Mouse (Mus musculus): Measurements from ENCODE around the gene Mre11a. TPM values are rescaled to one million over a fixed set of nuclear protein-coding genes. Genes with fewer than 3 reads are reported as not detected.

Mre11a gene
- polyA plus RNA-seq, 1 experiment: 3.8 TPM

DNA sequence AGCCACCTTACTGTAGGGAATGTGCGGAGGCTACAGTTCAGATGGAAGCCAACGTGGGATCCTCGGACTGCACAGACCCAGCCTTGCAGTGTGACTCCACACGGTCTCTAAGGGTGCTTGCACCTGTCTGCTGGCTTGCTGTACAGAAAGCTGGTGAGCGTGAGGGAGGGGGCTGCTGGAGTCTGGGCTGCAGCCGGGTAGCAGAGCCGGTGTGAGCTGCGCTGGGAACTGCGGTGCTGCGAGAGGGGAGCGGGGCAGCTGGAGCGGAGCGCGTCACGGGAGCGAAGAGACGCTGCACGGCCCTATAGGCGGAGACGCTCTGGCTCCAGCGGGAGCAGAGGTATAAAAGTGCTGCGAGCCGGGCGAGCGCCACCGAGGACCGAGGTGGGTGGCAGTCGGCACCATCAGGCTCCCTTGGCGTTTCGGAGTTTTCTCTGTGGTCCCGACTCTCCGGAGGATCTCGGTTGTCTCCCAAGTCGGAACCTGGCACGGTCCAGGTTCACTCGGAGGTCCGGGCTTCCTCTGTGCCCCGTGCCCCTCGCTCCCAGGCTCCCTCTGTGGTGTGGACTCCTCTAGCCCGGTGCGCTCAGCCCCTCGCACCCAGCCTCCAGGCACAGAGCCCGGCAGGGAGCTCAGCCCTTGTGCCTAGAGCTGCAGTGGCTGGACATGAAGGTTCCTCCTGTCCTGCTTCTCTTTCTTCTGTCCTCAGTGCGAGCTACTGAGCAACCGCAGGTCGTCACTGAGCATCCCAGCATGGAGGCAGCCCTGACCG, 75.6 kb downstream of the Mre11a start, which contains the start of gene Gpr83:
Gene Gpr83, plus strand, starts transcription at position 343 of the 772 bp plus-strand sequence.
- Histone ChIP-seq H3K4me3 (replicated peaks; ENCODE audit: extremely low read depth, low read depth, low read length) (no peak within 1 kb of the TSS), H3K4me1 (ENCODE audit: control insufficient read depth, insufficient read depth, low read length) (no peaks in the 10 kb centered on the region)
- TF ChIP-seq POLR2A (IDR thresholded peaks at IDR 0.05; ENCODE audit: borderline replicate concordance, extremely low read depth, low read depth, low read length) (no peak), CTCF (IDR thresholded peaks at IDR 0.05; ENCODE audit: insufficient read depth, low read length) (no peak)
- no peak for DNase-seq
- 3% methylated on average over 47 of the region's 47 CpGs for WGBS

DNA sequence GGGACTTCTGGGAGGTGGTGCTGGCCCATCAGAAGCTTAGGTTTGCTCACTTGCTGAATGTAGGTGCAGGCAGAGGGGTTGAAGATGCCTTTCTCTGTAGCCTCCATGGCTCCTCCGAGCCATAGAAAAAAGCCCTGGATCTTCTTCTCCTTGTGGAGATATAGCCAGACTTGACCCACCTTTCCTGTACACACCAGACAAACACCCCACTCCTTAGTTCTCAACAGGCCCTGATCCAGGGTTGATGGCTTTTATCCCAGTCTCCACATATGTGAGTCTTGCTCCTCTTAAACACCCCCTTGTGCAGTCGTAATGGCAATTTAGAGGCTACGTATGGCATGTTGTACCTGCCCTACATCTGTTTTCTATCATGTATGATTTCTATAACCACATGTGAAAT, 78.7 kb downstream of the Mre11a start:
- no peak for DNase-seq
- TF ChIP-seq POLR2A (IDR thresholded peaks at IDR 0.05; ENCODE audit: borderline replicate concordance, extremely low read depth, low read depth, low read length): no peak
- no peak for TF ChIP-seq CTCF (IDR thresholded peaks at IDR 0.05; ENCODE audit: insufficient read depth, low read length)
- Histone ChIP-seq H3K4me1 (ENCODE audit: control insufficient read depth, insufficient read depth, low read length) (no peaks in the 10 kb centered on the region), H3K4me3 (replicated peaks; ENCODE audit: extremely low read depth, low read depth, low read length) (no peak overlapping the region)
- 87% methylated on average over 3 of the region's 3 CpGs for WGBS

DNA sequence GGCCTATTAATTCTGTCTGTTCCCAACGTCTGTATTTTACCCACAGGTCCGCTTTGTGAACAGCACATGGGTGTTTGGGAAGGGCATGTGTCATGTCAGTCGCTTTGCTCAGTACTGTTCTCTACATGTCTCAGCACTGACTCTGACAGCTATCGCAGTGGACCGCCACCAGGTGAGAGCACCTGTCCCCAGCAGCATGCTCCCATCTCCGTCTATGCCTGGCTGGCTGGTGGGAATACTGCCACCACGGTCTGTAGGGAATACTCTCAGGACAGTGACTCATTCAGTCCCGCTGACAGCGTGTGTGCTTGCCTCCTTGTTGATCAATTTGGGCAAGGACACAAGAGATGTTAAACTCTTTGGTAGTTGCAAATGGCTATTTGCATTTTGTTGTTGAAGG, 80.3 kb downstream of the Mre11a start:
- 82% methylated on average over 9 of the region's 9 CpGs for WGBS
- Histone ChIP-seq H3K4me3 (replicated peaks; ENCODE audit: extremely low read depth, low read depth, low read length) (no peak overlapping the region), H3K4me1 (ENCODE audit: control insufficient read depth, insufficient read depth, low read length) (no peaks in the 10 kb centered on the region)
- no peak for DNase-seq
- TF ChIP-seq POLR2A (IDR thresholded peaks at IDR 0.05; ENCODE audit: borderline replicate concordance, extremely low read depth, low read depth, low read length): no peak
- TF ChIP-seq CTCF (IDR thresholded peaks at IDR 0.05; ENCODE audit: insufficient read depth, low read length): no peak

DNA sequence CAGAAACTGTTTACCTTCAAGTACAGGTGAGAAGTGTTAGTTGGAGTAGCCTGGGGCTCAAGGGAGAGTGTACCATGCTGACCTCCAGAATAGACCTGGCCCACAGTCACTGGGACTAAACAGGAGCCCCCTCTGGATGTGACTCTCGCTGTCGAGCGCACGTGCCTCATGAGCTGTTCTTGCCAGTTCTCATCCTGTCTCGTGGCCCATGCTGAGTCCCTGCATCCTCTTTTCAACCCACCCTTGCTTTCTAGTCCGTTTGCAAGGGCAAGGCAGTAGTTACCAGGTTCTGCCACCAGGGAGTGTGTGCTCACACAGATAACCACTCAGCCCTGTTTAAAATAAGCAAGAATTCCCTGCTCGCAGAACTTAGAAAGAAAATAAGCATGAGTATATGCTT, 82.5 kb downstream of the Mre11a start:
- 19% methylated on average over 7 of the region's 7 CpGs for WGBS
- H3K4me3 ChIP-seq (replicated peaks; ENCODE audit: extremely low read depth, low read depth, low read length): no peak overlapping the region
- TF ChIP-seq POLR2A (IDR thresholded peaks at IDR 0.05; ENCODE audit: borderline replicate concordance, extremely low read depth, low read depth, low read length): no peak
- TF ChIP-seq CTCF (IDR thresholded peaks at IDR 0.05; ENCODE audit: insufficient read depth, low read length): peak; percentile 54
- DNase-seq: no peak
- no peaks in the 10 kb centered on the region for H3K4me1 ChIP-seq (ENCODE audit: control insufficient read depth, insufficient read depth, low read length)

DNA sequence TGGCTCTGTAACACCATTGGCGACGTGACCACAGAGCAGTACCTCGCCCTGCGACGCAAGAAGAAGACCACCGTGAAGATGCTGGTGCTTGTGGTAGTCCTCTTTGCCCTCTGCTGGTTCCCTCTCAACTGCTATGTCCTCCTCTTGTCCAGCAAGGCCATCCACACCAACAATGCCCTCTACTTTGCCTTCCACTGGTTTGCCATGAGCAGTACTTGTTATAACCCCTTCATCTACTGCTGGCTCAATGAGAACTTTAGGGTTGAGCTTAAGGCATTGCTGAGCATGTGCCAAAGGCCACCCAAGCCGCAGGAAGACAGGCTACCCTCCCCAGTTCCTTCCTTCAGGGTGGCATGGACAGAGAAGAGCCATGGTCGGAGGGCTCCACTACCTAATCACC, 83.9 kb downstream of the Mre11a start:
- Histone ChIP-seq H3K4me1 (ENCODE audit: control insufficient read depth, insufficient read depth, low read length) (no peaks in the 10 kb centered on the region), H3K4me3 (replicated peaks; ENCODE audit: extremely low read depth, low read depth, low read length) (no peak overlapping the region)
- DNase-seq: no peak
- TF ChIP-seq CTCF (IDR thresholded peaks at IDR 0.05; ENCODE audit: insufficient read depth, low read length) (no peak), POLR2A (IDR thresholded peaks at IDR 0.05; ENCODE audit: borderline replicate concordance, extremely low read depth, low read depth, low read length) (no peak)
- whole genome bisulfite sequencing: 93% methylated on average over 8 of the region's 8 CpGs

DNA sequence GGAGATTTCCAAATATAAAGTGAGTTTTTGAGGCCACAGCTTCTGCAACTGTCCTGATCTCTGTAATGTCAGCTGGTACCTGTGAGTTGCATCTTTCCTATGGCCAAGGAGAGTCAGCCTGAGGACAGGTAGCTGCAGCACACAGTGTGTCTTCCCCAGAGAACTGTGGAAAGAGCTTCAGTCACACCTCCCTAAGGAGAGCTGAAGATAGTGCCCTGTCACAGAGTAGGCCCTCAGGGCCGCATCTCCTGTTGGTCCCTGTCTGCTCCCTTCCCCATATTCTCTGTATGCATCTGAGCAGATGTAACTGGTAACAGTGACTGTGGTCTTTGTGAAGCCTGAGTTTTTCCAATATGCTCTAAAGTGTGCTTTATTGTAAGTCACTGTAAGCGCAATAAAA, 85.9 kb downstream of the Mre11a start:
- Histone ChIP-seq H3K4me1 (ENCODE audit: control insufficient read depth, insufficient read depth, low read length) (no peaks in the 10 kb centered on the region), H3K4me3 (replicated peaks; ENCODE audit: extremely low read depth, low read depth, low read length) (no peak overlapping the region)
- 92% methylated on average over 2 of the region's 2 CpGs for WGBS
- TF ChIP-seq POLR2A (IDR thresholded peaks at IDR 0.05; ENCODE audit: borderline replicate concordance, extremely low read depth, low read depth, low read length): no peak
- TF ChIP-seq CTCF (IDR thresholded peaks at IDR 0.05; ENCODE audit: insufficient read depth, low read length): no peak
- no peak for DNase-seq

DNA sequence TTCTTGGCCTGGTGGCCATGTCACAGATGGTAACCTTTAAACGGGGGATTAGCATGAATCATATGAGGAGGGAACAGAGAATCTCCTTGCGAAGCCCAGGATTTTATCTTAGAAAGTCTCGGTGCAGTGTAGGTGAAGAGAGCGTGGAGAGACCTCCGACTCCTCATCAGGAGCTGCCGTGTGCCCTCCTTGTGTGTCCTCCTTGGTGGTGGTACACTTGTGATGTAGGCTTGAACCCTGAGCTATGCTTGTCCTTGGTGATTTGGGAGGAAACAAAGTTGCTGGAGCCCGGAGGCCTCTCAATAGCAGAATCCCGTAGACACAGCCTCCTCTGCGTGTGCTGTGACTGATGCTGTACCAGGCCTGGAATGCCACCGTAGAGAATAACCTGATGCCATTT, 86.3 kb downstream of the Mre11a start:
- whole genome bisulfite sequencing: 93% methylated on average over 10 of the region's 10 CpGs
- no peaks in the 10 kb centered on the region for H3K4me1 ChIP-seq (ENCODE audit: control insufficient read depth, insufficient read depth, low read length)
- H3K4me3 ChIP-seq (replicated peaks; ENCODE audit: extremely low read depth, low read depth, low read length): no peak overlapping the region
- TF ChIP-seq POLR2A (IDR thresholded peaks at IDR 0.05; ENCODE audit: borderline replicate concordance, extremely low read depth, low read depth, low read length) (no peak), CTCF (IDR thresholded peaks at IDR 0.05; ENCODE audit: insufficient read depth, low read length) (no peak)
- DNase-seq: no peak

- TF ChIP-seq CTCF (IDR thresholded peaks at IDR 0.05; ENCODE audit: insufficient read depth, low read length) (no peak), POLR2A (IDR thresholded peaks at IDR 0.05; ENCODE audit: borderline replicate concordance, extremely low read depth, low read depth, low read length) (no peak)
- no peak for DNase-seq
- Histone ChIP-seq H3K4me1 (ENCODE audit: control insufficient read depth, insufficient read depth, low read length) (no peaks in the 10 kb centered on the region), H3K4me3 (replicated peaks; ENCODE audit: extremely low read depth, low read depth, low read length) (no peak overlapping the region)
- 50% methylated on average over 3 of the region's 3 CpGs for WGBS
Observed at GRCm38 (mm10) chr9:14871536-14871935, 87.1 kb downstream of the Mre11a start.

- 62% methylated on average over 17 of the region's 17 CpGs for WGBS
- DNase-seq: no peak
- TF ChIP-seq CTCF (IDR thresholded peaks at IDR 0.05; ENCODE audit: insufficient read depth, low read length) (no peak), POLR2A (IDR thresholded peaks at IDR 0.05; ENCODE audit: borderline replicate concordance, extremely low read depth, low read depth, low read length) (no peak)
- Histone ChIP-seq H3K4me1 (ENCODE audit: control insufficient read depth, insufficient read depth, low read length) (no peaks in the 10 kb centered on the region), H3K4me3 (replicated peaks; ENCODE audit: extremely low read depth, low read depth, low read length) (no peak overlapping the region)
Observed at GRCm38 (mm10) chr9:14872181-14872930, 87.9 kb downstream of the Mre11a start.
